In the genomic region with DNA sequence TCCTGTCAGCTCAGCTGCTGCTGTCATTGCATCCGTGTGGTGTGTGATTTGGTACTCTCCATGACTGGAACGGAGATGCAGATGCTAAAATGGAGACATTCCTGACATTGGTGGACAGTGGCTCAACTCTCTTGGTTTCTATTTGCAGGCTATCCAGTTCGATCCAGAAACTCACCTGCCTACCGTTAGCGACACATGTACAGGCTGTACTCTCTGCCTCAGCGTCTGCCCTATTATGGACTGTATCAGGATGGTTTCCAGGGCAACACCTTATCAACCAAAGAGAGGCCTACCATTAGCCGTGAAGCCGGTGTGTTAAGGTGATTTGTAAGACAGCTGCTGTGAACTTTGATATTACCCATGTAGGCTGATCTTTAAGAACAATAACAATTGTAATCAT, we compare ENCODE assay signal across 18 mouse cellular contexts.
DNase-seq lines count a peak whose midpoint lies in the region; ATAC-seq and TF ChIP-seq lines count a peak whose summit lies in the region.
"Had no signal": no experiment of that assay in that cellular context is flagged by ENCODE, and none has a peak within 500 bp of the region (broad histone marks: within the 10 kb centered on the region; RNA-seq: fewer than 3 reads in every experiment).

No protein-coding gene starts in this region.

- H3K27ac ChIP-seq in hindbrain, embryonic 13.5 days: no peak overlapping the region
- no peak overlapping the region for H3K27ac ChIP-seq in hindbrain, embryonic 12.5 days
- no peak overlapping the region for H3K27ac ChIP-seq in hindbrain, postnatal 0 days
- no peak overlapping the region for H3K27ac ChIP-seq in midbrain, embryonic 15.5 days
- H3K27ac ChIP-seq: embryonic facial prominence, embryonic 15.5 days; heart, adult 2 months had no signal

- no peaks in the 10 kb centered on the region for H3K36me3 ChIP-seq in hindbrain, embryonic 13.5 days
- H3K36me3 ChIP-seq in hindbrain, embryonic 12.5 days: no peaks in the 10 kb centered on the region
- H3K36me3 ChIP-seq in hindbrain, postnatal 0 days (ENCODE audit: insufficient read depth, low read length): no peaks in the 10 kb centered on the region
- H3K36me3 ChIP-seq in midbrain, embryonic 15.5 days (replicated peaks): no peaks in the 10 kb centered on the region
- H3K36me3 ChIP-seq: embryonic facial prominence, embryonic 15.5 days had no signal

- no peak overlapping the region for H3K4me3 ChIP-seq in hindbrain, embryonic 13.5 days
- no peak overlapping the region for H3K4me3 ChIP-seq in hindbrain, embryonic 12.5 days
- no peak overlapping the region for H3K4me3 ChIP-seq in hindbrain, postnatal 0 days (ENCODE audit: low read length)
- no peak overlapping the region for H3K4me3 ChIP-seq in midbrain, embryonic 15.5 days
- H3K4me3 ChIP-seq: embryonic facial prominence, embryonic 15.5 days; heart, adult 2 months had no signal

- DNase-seq in brain, embryonic 14.5 days (ENCODE audit: low read depth): peak; percentile 63
- DNase-seq in hindbrain, postnatal 0 days (ENCODE audit: low spot score): peak; percentile 15
- DNase-seq in thymus, postnatal 36 days: no peak
- no peak for DNase-seq in layer of hippocampus, adult 11-12 months (ENCODE audit: low spot score)
- DNase-seq: adrenal gland, adult 8-10 months; B cell, adult 2 months; cerebellum, adult 9-11 months; embryo, embryonic 11 days; gastrocnemius, postnatal 10 days; heart, adult 2 months; left cerebral cortex, postnatal 4 days; lung, adult 18-20 months; lung, postnatal 36 days; right cerebral cortex, postnatal 14 days had no signal

- no peaks in the 10 kb centered on the region for H3K9me3 ChIP-seq in hindbrain, embryonic 13.5 days
- H3K9me3 ChIP-seq in hindbrain, embryonic 12.5 days (replicated peaks): no peaks in the 10 kb centered on the region
- no peaks in the 10 kb centered on the region for H3K9me3 ChIP-seq in hindbrain, postnatal 0 days (ENCODE audit: low read length)
- H3K9me3 ChIP-seq in midbrain, embryonic 15.5 days: no peaks in the 10 kb centered on the region
- H3K9me3 ChIP-seq: embryonic facial prominence, embryonic 15.5 days had no signal

- TF ChIP-seq POLR2A in brain, embryonic 14.5 days (IDR thresholded peaks at IDR 0.05; ENCODE audit: borderline replicate concordance, extremely low read depth, insufficient read depth, insufficient read length, poor library complexity, severe bottlenecking): no peak

- peaks cover 6% of the 10 kb centered on the region; the same call in 1 of the 2 replicates for H3K4me1 ChIP-seq in hindbrain, embryonic 13.5 days (replicated peaks)
- H3K4me1 ChIP-seq in hindbrain, embryonic 12.5 days: no peaks in the 10 kb centered on the region
- H3K4me1 ChIP-seq in hindbrain, postnatal 0 days (ENCODE audit: insufficient read depth, low read length): no peaks in the 10 kb centered on the region
- no peaks in the 10 kb centered on the region for H3K4me1 ChIP-seq in midbrain, embryonic 15.5 days
- H3K4me1 ChIP-seq: embryonic facial prominence, embryonic 15.5 days had no signal

- no peak overlapping the region for H3K4me2 ChIP-seq in hindbrain, embryonic 13.5 days
- H3K4me2 ChIP-seq in hindbrain, embryonic 12.5 days (replicated peaks): no peak overlapping the region
- no peak overlapping the region for H3K4me2 ChIP-seq in hindbrain, postnatal 0 days (ENCODE audit: low read depth, low read length)
- H3K4me2 ChIP-seq in midbrain, embryonic 15.5 days: no peak overlapping the region
- H3K4me2 ChIP-seq: embryonic facial prominence, embryonic 15.5 days had no signal

- TF ChIP-seq CTCF in brain, embryonic 14.5 days (IDR thresholded peaks at IDR 0.05; ENCODE audit: borderline replicate concordance, extremely low read depth, insufficient read depth, insufficient read length): no peak
- TF ChIP-seq CTCF in hindbrain, postnatal 0 days (IDR thresholded peaks at IDR 0.05; ENCODE audit: low read depth): no peak

- no peaks in the 10 kb centered on the region for H3K27me3 ChIP-seq in hindbrain, embryonic 13.5 days
- H3K27me3 ChIP-seq in hindbrain, embryonic 12.5 days: no peaks in the 10 kb centered on the region
- H3K27me3 ChIP-seq in hindbrain, postnatal 0 days (ENCODE audit: insufficient read depth, low read length): no peaks in the 10 kb centered on the region
- no peaks in the 10 kb centered on the region for H3K27me3 ChIP-seq in midbrain, embryonic 15.5 days (replicated peaks)
- H3K27me3 ChIP-seq: embryonic facial prominence, embryonic 15.5 days had no signal

- WGBS in hindbrain, embryonic 13.5 days: 66% methylated on average over 8 of the region's 8 CpGs
- WGBS in hindbrain, embryonic 12.5 days: 77% methylated on average over 8 of the region's 8 CpGs
- 55% methylated on average over 8 of the region's 8 CpGs for WGBS in hindbrain, postnatal 0 days
- 53% methylated on average over 8 of the region's 8 CpGs for WGBS in midbrain, embryonic 15.5 days

- ATAC-seq in hindbrain, embryonic 13.5 days (ENCODE audit: low FRiP score): 0 out of 2 replicates have a peak, but pooled peaks have one; percentile 69
- ATAC-seq in hindbrain, embryonic 12.5 days (ENCODE audit: low FRiP score): no peak
- peak; percentile 70 for ATAC-seq in hindbrain, postnatal 0 days
- peak; percentile 87 for ATAC-seq in midbrain, embryonic 15.5 days (replicated peaks)

- no peak overlapping the region for H3K9ac ChIP-seq in hindbrain, embryonic 13.5 days
- H3K9ac ChIP-seq in hindbrain, embryonic 12.5 days: no peak overlapping the region
- no peak overlapping the region for H3K9ac ChIP-seq in hindbrain, postnatal 0 days (replicated peaks; ENCODE audit: low read length)
- H3K9ac ChIP-seq in midbrain, embryonic 15.5 days: no peak overlapping the region
- H3K9ac ChIP-seq: embryonic facial prominence, embryonic 15.5 days had no signal

Comparison
In these comparisons a context has a peak if more than half of its experiments do, and no peak if none do; other contexts are left out.
1. DNase-seq: peak in brain, embryonic 14.5 days (single experiment) and hindbrain, postnatal 0 days (single experiment); none in thymus, postnatal 36 days (0 of 2) and layer of hippocampus, adult 11-12 months (single experiment).